Mouse (Mus musculus) midbrain, embryonic 16.5 days (tissue): ENCODE results near the gene Tmem37. TPM values are rescaled to one million over a fixed set of nuclear protein-coding genes. Genes with fewer than 3 reads are reported as not detected.

Experiments used
- ATAC-seq: fragments of 200-750 bp; cut with Nextera tagmentation; 2 replicates; pipeline ENCODE4 v1.8.0; 2017; ENCODE audit warnings: moderate TSS enrichment
- H3K27ac ChIP-seq: fragments of 300-500 bp; sonication (generic); 2 replicates; pipeline ENCODE4 v1.5.1; 2014; ENCODE audit warnings: mild to moderate bottlenecking, low read length, mixed read lengths
- H3K27me3 ChIP-seq: fragments of 300-500 bp; sonication (generic); 2 replicates; pipeline ENCODE4 v1.6.1; 2014; ENCODE audit warnings: low read depth, low read length, mixed read lengths; ENCODE audit not compliant: control insufficient read depth, insufficient read depth
- H3K36me3 ChIP-seq: fragments of 300-500 bp; sonication (generic); 2 replicates; pipeline ENCODE4 v1.6.1; 2014; ENCODE audit warnings: mild to moderate bottlenecking, low read length, moderate library complexity, mixed read lengths; ENCODE audit not compliant: control insufficient read depth, insufficient read depth
- H3K4me1 ChIP-seq: fragments of 300-500 bp; sonication (generic); 2 replicates; pipeline ENCODE4 v1.6.1; 2014; ENCODE audit warnings: mild to moderate bottlenecking, low read length, mixed read lengths; ENCODE audit not compliant: control insufficient read depth, insufficient read depth
- H3K4me2 ChIP-seq: fragments of 300-500 bp; sonication (generic); 2 replicates; pipeline ENCODE4 v1.6.1; 2014; ENCODE audit warnings: mild to moderate bottlenecking, low read length, mixed read lengths
- H3K4me3 ChIP-seq: fragments of 300-500 bp; sonication (generic); 2 replicates; pipeline ENCODE4 v1.5.1; 2014; ENCODE audit warnings: low read depth, mild to moderate bottlenecking, low read length, moderate library complexity, mixed read lengths
- H3K9ac ChIP-seq: fragments of 300-500 bp; sonication (generic); 2 replicates; pipeline ENCODE4 v1.6.1; 2014; ENCODE audit warnings: low read depth, low read length, mixed read lengths
- H3K9me3 ChIP-seq: fragments of 300-500 bp; sonication (generic); replicated peaks from 2 replicates; pipeline ENCODE4 v1.6.1; 2014; ENCODE audit warnings: mild to moderate bottlenecking, low read length, mixed read lengths; ENCODE audit not compliant: control insufficient read depth, poor library complexity, severe bottlenecking
- WGBS: fragments of 180-500 bp; shearing (Covaris S2); extraction: QIAGEN DNeasy Blood & Tissue Kit; methylation state at CpG from one replicate; pipeline ENCODE4 v1.1.7; 2014; 5-methylcytosine and 5-hydroxymethylcytosine counted together
- polyA plus RNA-seq: library from polyadenylated mRNA; unstranded; fragments of >200 nt; fragmentation: Nextera tagmentation; extraction: Ambion mirVana; gene quantifications from 2 replicates; pipeline ENCODE4 v1.2.1, GENCODE M21; 2015

The Tmem37 gene
- polyA plus RNA-seq, 1 experiment from 2014 or later: 4.9 TPM

- Histone ChIP-seq H3K27ac (no peak overlapping the region), H3K9ac (no peak overlapping the region), H3K4me3 (no peak overlapping the region), H3K9me3 (no peaks in the 10 kb centered on the region), H3K4me2 (no peak overlapping the region), H3K27me3 (peaks cover 19% of the 10 kb centered on the region), H3K4me1 (peaks cover 9% of the 10 kb centered on the region), H3K36me3 (no peaks in the 10 kb centered on the region)
- WGBS: 80% methylated on average over 5 of the region's 5 CpGs
- no peak for ATAC-seq
These were observed 4.8 kb downstream of the Tmem37 start for GRCm38 (mm10) chr1:120069120-120069519.

- Histone ChIP-seq H3K4me2 (no peak overlapping the region), H3K27me3 (peaks cover under 1% of the 10 kb centered on the region; the same call in 1 of the 2 replicates), H3K36me3 (no peaks in the 10 kb centered on the region), H3K4me1 (no peaks in the 10 kb centered on the region), H3K27ac (no peak overlapping the region), H3K4me3 (no peak overlapping the region), H3K9ac (no peak overlapping the region), H3K9me3 (no peaks in the 10 kb centered on the region)
- 91% methylated on average over 3 of the region's 3 CpGs for WGBS
- no peak for ATAC-seq
These were observed 7.2 kb downstream of the Tmem37 start for GRCm38 (mm10) chr1:120066625-120067024.

- Histone ChIP-seq H3K36me3 (no peaks in the 10 kb centered on the region), H3K9ac (no peak overlapping the region), H3K27me3 (no peaks in the 10 kb centered on the region), H3K4me3 (no peak overlapping the region), H3K4me1 (no peaks in the 10 kb centered on the region), H3K27ac (no peak overlapping the region), H3K9me3 (no peaks in the 10 kb centered on the region), H3K4me2 (no peak overlapping the region)
- 81% methylated on average over 8 of the region's 8 CpGs for WGBS
- ATAC-seq: no peak
These were observed 7.7 kb downstream of the Tmem37 start for GRCm38 (mm10) chr1:120066159-120066558.

- Histone ChIP-seq H3K36me3 (no peaks in the 10 kb centered on the region), H3K4me3 (no peak overlapping the region), H3K9me3 (no peaks in the 10 kb centered on the region), H3K27me3 (no peaks in the 10 kb centered on the region), H3K4me1 (no peaks in the 10 kb centered on the region), H3K27ac (no peak overlapping the region), H3K4me2 (no peak overlapping the region), H3K9ac (no peak overlapping the region)
- ATAC-seq: no peak
- WGBS: 91% methylated on average over 11 of the region's 11 CpGs
These were observed 9.7 kb downstream of the Tmem37 start for GRCm38 (mm10) chr1:120064036-120064682.

GRCm38 (mm10) chr1:120062231-120062630 is 11.6 kb downstream of the Tmem37 start:
- Histone ChIP-seq H3K9me3 (no peaks in the 10 kb centered on the region), H3K27me3 (no peaks in the 10 kb centered on the region), H3K4me3 (no peak overlapping the region), H3K4me1 (no peaks in the 10 kb centered on the region), H3K4me2 (no peak overlapping the region), H3K9ac (no peak overlapping the region), H3K36me3 (no peaks in the 10 kb centered on the region), H3K27ac (no peak overlapping the region)
- ATAC-seq: no peak
- 90% methylated on average over 7 of the region's 7 CpGs for WGBS

- 67% methylated on average over 5 of the region's 5 CpGs for WGBS
- Histone ChIP-seq H3K36me3 (no peaks in the 10 kb centered on the region), H3K9me3 (no peaks in the 10 kb centered on the region), H3K27me3 (no peaks in the 10 kb centered on the region), H3K4me1 (no peaks in the 10 kb centered on the region), H3K9ac (no peak overlapping the region), H3K27ac (no peak overlapping the region), H3K4me2 (no peak overlapping the region), H3K4me3 (no peak overlapping the region)
- no peak for ATAC-seq
These were observed 13.2 kb downstream of the Tmem37 start for GRCm38 (mm10) chr1:120060687-120061086.

GRCm38 (mm10) chr1:120057674-120058430 is 16.0 kb downstream of the Tmem37 start:
- no peaks in the 10 kb centered on the region for H3K36me3 ChIP-seq
- no peak overlapping the region for H3K4me3 ChIP-seq
- H3K9ac ChIP-seq: no peak overlapping the region
- H3K27ac ChIP-seq: no peak overlapping the region
- no peaks in the 10 kb centered on the region for H3K9me3 ChIP-seq
- H3K4me2 ChIP-seq: no peak overlapping the region
- WGBS: 79% methylated on average over 8 of the region's 8 CpGs
- no peaks in the 10 kb centered on the region for H3K4me1 ChIP-seq
- no peak for ATAC-seq
- no peaks in the 10 kb centered on the region for H3K27me3 ChIP-seq

- Histone ChIP-seq H3K9me3 (no peaks in the 10 kb centered on the region), H3K36me3 (no peaks in the 10 kb centered on the region), H3K9ac (no peak overlapping the region), H3K4me3 (no peak overlapping the region), H3K4me2 (no peak overlapping the region), H3K4me1 (no peaks in the 10 kb centered on the region), H3K27me3 (no peaks in the 10 kb centered on the region), H3K27ac (no peak overlapping the region)
- 76% methylated on average over 14 of the region's 14 CpGs for WGBS
- ATAC-seq: no peak
These were observed 16.8 kb downstream of the Tmem37 start for GRCm38 (mm10) chr1:120057044-120057443.

GRCm38 (mm10) chr1:120056236-120056635 is 17.6 kb downstream of the Tmem37 start:
- H3K36me3 ChIP-seq: no peaks in the 10 kb centered on the region
- 46% methylated on average over 7 of the region's 7 CpGs for WGBS
- H3K9me3 ChIP-seq: no peaks in the 10 kb centered on the region
- no peak overlapping the region for H3K4me2 ChIP-seq
- H3K4me3 ChIP-seq: no peak overlapping the region
- H3K9ac ChIP-seq: no peak overlapping the region
- ATAC-seq: no peak
- H3K27me3 ChIP-seq: no peaks in the 10 kb centered on the region
- no peaks in the 10 kb centered on the region for H3K4me1 ChIP-seq
- H3K27ac ChIP-seq: no peak overlapping the region
